Mouse (Mus musculus) lung, adult 2 months (tissue): Measurements from ENCODE around the gene C8a.

ENCODE experiments used
- CTCF ChIP-seq: fragments of 200-500 bp; IDR thresholded peaks from 2 replicates; pipeline ENCODE4 v1.5.1; 2011; ENCODE audit warnings: mild to moderate bottlenecking, low read length, control low read depth; ENCODE audit not compliant: insufficient read depth
- POLR2A ChIP-seq: fragments of 200-500 bp; IDR thresholded peaks from 2 replicates; pipeline ENCODE4 v1.6.1; 2011; ENCODE audit warnings: low read depth, mild to moderate bottlenecking, control low read depth, low read length, borderline replicate concordance; ENCODE audit errors: extremely low read depth

GRCm38 (mm10) chr4:104781441-104781840 is 94.8 kb downstream of the C8a start:
- TF ChIP-seq POLR2A (no peak), CTCF (no peak)
